Mouse (Mus musculus): ENCODE results near the gene Tsen34.

Tsen34 gene

GRCm38 (mm10) chr7:3692382-3692986 lies at the start of gene Tsen34:
Gene Tsen34, plus strand, starts transcription at chr7:3692863.
- no peak for DNase-seq

GRCm38 (mm10) chr7:3643412-3643811 lies 49.3 kb upstream of the Tsen34 start:
- no peak for DNase-seq

GRCm38 (mm10) chr7:3643843-3644242 lies 48.8 kb upstream of the Tsen34 start:
- no peak for DNase-seq

GRCm38 (mm10) chr7:3644348-3644671 lies 48.4 kb upstream of the Tsen34 start:
- DNase-seq = no peak

DNA sequence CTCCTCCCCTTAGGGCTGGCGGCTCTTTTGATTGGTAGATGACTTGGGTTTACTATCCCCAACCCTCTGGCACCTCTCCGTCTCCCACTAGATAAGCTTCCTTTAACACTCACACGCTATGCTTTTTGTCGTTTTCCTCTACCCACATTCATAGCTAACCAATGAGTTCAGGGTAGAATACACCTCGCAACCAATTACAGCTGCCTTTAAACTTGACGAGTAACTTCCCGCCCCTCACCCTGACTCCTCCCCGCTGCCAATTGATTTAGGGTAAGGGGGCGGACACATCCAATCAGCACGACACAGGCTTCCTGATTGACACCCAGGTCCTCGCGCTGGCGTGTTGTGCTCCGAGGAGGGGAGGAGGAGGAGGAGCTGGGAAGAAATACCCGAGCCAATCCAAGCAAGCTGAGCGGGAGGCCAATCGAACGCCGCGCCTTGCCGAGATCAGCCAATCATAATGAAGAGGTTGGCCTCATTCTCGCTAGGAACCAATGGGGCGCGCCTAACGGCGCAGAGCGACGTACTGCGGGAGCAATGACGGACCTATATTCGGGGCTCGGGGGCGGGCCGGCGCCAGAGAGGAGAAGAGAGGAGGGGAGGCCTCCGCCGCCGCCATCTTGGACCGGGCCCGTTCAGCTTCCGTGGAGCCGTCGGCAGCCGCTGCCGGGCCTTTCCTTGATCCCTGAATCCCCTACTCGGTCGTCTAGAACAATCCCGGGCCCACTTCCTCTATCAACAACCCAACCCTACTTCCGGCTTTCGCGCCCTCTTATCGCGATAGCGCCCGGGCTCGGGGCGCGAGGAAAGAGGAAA lies 47.8 kb upstream of the Tsen34 start, which contains the start of gene Cnot3:
TSS of gene Cnot3 (plus strand) at position 597 of the 816 bp plus-strand sequence.
- DNase-seq = peak; percentile 100

DNA sequence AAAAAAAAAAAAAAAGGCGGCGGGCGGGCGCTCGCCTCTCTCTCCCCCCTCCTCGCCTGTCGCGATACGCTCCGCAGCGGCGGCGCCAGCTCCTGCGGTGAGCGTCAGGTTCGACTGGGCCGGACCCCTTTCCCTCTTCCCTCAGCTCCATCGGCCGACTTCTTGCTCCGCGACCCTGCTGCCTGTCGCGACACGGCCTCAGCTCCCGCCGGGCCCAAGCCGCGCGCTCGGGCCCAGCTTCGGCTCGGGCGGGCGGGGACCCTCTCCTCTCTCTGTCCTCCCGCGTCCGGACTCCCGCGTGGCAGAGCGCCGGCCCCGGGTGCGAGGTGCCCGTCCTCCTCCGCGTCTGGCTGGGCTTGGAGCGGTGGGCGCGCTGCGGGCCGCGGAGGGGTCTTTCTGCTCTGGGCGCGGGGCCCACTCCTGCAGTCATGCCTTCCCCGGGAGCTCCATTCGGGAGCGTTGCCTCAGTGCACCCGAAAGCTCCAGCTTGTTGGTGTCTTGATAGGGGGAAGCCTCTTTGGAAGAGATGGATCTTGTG lies 47.1 kb upstream of the Tsen34 start:
- DNase-seq = no peak

- no peak for DNase-seq
Observed at GRCm38 (mm10) chr7:3646188-3646587, 46.5 kb upstream of the Tsen34 start.

DNA sequence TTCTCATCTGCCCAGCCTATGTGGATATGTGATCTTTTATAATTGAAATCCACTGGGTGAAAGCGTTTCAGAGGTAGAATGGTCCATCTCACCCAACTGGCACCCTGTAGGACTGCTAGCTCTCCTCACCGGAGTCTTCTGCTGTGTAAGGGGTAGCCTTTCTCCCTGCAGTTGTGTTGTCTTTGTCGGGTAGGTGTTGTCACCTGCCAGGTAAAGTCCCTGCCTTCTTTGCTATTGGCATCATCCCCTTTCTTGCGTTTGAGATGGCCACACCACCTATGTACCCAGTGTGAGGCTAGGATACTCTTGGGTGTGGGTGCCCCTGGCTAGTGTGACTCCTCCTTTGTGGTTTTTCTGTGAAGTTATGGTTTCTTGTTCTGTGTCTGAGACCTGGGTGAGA lies 46.0 kb upstream of the Tsen34 start:
- no peak for DNase-seq

- no peak for DNase-seq
Observed at GRCm38 (mm10) chr7:3656966-3657365, 35.7 kb upstream of the Tsen34 start.

- DNase-seq = no peak
Observed at GRCm38 (mm10) chr7:3658578-3658977, 34.1 kb upstream of the Tsen34 start.

GRCm38 (mm10) chr7:3664524-3665214 lies 28.0 kb upstream of the Tsen34 start:
- DNase-seq = no peak

GRCm38 (mm10) chr7:3665215-3666114 lies 27.2 kb upstream of the Tsen34 start, which contains the start of gene Leng1:
Gene Leng1, minus strand, starts transcription at chr7:3665840.
- DNase-seq = peak; percentile 98

DNA sequence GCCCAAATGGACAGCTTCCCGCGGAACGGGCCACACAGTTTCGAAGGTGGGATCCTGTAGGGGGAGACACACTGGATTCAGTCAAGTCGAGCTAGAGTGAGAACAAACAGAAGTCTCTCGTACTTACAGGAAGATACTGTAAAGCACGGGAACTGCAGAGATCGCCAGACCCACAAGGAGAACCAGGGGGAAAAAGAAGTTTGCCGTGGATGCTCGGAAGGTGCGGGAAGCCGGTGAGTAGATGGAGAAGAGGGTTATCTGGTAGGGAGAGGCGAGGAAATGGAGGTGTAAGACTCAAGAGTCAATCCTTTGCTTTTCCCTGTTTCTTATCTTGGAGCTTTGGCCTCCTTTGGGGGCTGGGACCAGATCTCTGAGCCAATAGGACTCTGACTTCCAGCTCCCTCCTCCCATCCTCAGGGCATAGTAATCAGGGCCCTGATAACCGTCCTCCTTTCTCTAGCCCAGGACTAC lies 25.7 kb upstream of the Tsen34 start:
- DNase-seq = no peak

DNA sequence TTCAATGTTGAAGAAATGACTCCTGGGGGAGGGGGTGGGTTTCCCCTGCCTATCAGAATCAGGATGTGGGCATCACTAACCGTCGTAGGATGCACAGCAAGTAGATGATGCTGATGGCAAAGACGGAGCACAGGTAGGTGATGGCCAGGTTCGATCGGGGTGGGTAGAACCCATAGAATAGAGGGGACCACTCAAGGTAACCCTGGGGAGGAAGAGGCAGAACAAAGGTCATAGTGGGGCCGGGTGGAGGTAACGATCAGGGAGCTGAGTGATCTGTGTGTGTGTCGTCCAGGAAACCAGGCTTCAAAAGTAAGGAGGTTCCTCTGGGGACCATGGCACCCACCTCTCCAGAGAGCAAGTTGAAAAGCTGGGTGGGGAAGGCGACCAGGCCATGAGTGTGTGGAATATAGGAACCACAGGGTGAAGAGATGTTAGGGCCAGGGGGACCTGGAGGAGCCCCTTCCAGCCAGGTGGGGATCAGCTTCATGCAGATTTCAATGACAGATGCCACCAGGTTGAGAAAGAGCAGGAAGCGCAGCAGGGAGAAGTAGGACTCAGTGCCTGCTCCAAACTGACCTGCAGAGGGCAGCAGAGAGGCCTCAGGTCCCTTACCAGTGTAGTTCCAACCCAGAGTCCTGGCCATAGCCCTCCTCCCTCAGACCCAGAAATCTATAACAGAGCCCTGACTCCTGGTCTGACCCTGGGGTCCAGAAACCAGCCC lies 18.0 kb upstream of the Tsen34 start:
- peak; percentile 78 for DNase-seq

- no peak for DNase-seq
Observed at GRCm38 (mm10) chr7:3675228-3675548, 17.5 kb upstream of the Tsen34 start.

GRCm38 (mm10) chr7:3676371-3676770 lies 16.3 kb upstream of the Tsen34 start:
- no peak for DNase-seq

GRCm38 (mm10) chr7:3677342-3677741 lies 15.3 kb upstream of the Tsen34 start, which contains the start of gene Tmc4:
Gene Tmc4, minus strand, starts transcription at chr7:3677553.
- DNase-seq = no peak

- DNase-seq = peak; percentile 36
Observed at GRCm38 (mm10) chr7:3683908-3684550, 8.6 kb upstream of the Tsen34 start.

DNA sequence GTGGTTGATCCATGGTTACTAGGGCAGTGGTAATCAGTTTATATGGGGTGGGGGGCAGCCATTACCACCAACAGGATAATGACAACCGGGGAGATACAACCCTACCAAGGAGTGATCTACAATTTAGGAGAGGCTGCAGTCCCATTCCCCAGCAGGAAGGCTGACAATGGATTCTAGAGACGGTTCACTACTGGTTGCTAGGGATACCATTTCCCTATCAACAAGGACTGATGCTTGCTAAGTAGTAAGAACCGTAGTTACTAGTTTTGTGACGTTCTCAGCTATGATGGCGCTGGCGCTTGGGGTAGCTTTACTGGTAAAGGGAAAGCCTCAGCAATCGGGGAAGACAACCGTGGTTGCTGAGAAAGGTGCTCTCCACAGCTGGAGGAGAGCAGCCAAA lies 8.0 kb upstream of the Tsen34 start:
- DNase-seq = no peak

- no peak for DNase-seq
Observed at GRCm38 (mm10) chr7:3685400-3686187, 7.1 kb upstream of the Tsen34 start.

Measured in layer of hippocampus, adult 9-11 months (tissue).